Mouse (Mus musculus) frontal cortex, postnatal 14 days (tissue): Measurements from ENCODE around the gene Smndc1.

Source experiments
- DNase-seq, 2 experiments: peaks; one replicate each; pipeline ENCODE4 v3.0.0; 2022; ENCODE audit warnings: low spot score in 2 of 2

The Smndc1 gene

DNA sequence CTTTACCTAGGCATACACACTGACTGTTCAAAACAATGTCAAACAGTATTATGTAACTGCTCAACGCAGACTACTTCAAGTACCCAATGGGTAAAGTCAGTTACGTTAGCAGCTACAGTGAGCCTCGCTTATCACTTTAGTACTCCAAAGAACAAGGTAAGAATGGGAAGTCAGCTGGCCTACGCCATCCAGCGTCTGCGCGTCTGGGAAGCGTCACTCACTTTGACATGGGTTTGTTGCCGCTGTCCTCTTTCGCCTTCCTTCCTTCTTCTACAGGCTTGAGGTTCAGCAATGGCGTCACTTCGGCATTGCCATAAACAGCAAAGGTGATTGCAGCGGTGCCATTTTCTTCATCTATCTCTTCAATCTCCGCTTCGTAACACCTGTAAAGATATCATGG, 7.0 kb downstream of the Smndc1 start:
- DNase-seq = no peak

DNA sequence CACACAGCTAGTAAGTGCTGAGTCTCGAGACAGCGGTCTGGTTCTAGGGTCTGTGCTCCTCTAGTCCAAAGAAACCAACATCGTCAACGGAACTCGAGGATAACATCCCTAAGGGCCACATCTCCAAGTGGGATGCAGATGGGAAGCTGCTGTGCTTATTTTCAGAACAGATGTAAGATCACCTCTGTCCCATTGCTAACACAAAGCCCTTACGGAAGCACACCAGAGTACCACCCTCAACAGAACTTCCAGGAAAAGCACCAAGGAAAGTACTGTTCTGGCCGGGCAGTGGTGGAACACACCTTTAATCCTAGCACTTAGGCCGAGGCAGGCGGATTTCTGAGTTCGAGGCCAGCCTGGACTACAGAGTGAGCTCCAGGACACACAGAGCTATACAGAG, 12.0 kb downstream of the Smndc1 start:
- DNase-seq = no peak

DNA sequence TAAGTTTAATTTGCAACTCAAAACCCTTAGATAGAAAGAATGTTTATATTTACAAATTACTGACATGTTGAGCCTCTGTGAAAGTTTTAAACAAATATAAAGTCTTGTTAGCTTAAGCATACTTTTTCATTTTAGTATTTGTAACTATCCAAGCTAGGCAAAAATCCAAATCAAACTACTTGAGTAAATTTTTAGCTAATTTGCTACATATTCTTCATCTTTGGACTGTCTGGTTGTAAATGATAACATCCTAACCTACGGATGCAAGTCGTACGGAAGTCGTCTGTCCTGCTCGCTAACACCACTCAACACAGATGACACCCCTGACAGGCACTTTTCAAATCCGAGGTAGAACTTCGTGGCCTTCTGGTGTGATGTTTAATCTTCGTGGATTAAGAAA, 12.7 kb downstream of the Smndc1 start:
- no peak for DNase-seq

DNA sequence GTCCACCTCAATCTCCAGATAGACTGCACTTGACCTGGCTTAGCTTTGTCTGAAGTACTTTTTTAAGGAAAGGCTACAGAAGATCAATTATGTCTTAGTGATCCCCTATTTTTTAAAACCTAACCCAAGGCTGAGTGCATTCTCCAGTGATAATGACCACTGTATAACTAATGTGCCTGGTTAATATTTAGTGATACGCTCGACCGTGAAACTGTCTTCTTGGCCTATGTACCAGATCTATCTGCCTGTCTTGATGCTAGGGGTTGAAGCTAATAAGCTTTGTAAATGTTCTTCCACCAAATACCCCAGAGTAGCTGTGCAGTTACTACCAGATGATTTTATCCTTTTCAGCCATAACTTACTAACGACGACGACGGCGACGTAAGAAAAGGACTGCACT, 14.6 kb downstream of the Smndc1 start:
- no peak for DNase-seq

DNA sequence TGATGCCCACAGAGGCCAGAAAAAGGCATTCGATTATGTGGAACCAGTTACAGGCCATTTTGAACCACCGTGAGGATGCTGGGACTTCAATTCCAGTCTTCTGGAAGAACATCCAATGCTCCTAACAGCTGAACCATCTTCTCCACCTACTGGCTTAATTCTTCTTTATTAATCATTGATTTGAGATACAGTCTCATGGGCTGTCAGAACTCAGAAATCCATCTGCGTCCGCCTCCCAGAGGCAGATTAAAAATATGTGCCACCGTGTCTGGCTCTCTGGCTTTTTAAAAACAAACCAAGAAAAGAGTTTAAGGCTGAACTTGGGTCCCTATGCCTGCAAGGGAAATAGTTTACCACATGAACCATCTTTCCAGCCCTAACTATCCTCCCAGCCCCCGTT, 15.1 kb downstream of the Smndc1 start:
- no peak for DNase-seq

DNA sequence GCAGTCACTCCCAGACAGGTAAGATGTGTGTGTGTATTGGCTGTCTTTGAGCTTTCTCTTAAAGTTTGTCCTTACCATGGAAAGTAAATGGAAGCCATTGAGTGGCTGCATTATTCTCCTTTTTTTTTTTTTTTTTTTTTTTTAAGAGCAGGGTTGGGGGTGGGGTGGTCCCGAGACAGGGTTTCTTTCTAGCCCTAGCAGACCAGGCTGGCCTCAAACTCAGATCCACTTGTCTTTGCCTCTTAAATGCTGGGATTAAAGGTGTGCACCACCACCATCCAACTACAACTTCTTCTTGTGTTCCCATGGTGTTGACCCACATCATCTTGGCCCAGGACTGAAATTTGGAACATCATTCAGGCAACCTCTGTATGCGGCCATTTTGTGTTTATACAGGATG, 16.8 kb downstream of the Smndc1 start:
- DNase-seq = no peak

DNA sequence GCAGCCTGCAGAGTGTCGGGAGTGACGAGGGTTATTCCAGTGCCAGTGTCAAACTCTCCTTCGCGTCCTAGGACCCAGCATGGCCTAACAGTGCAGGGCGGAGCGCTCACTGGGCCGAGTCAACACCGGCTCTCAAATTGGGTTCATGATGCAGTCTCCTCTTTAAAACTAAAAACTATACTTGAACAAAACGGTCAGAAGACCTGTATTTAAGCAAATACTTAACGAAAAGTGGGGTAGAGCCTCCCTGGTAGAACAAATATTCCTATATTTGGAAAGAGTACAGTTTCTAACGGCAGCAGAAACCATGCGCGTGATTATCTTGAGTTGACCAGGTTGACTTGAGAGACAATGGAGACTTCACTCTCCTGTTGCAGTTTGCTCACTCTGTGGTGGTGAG, 18.7 kb downstream of the Smndc1 start, which contains the start of gene Gm10197:
TSS of gene Gm10197 (minus strand) at position 101 of the 400 bp plus-strand sequence.
- DNase-seq = no peak

DNA sequence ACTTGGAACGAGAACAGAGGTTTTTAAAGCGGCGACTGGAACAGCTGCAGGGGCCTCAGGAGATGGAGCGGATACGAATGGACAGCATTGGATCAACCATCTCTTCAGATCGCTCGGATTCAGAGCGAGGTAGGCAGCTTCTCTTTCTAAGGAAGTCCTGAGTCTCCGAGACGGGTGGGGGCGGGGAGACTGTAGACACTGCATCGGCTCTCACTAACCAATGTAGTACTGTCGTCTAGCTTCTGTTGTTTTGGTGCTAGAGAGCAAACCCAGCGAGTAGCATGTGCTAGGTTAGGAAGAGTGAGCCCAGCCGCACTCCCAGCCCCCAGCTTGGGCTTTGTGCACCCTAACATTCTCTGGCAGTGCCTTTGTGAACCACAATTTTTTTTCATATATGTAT, 20.1 kb downstream of the Smndc1 start:
- no peak for DNase-seq

DNA sequence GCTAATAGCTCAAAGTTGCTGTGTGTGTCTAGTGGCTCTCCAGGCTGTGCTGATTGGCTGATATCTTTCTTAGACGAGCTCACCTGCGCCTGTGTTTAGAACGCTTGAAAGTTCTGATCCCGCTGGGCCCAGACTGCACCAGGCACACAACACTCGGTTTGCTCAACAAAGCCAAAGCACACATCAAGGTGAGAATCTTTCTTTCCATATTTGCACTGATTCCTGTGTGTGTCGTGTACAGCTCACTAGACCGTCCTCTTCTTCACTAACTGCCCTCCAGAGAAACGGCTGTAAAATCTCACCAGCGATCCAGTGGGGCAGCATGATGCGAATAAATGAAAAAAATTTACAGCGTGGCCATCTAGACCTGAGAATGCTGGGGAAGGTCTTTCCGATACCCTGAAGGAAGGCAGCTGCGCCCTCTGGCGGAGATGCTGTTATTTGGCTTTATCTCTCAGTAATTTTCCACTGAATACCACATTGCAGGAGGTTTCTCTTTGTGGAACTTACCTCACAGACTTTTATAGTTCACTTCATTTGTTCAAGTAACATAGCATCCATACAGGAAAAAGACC, 20.8 kb downstream of the Smndc1 start:
- peak; percentile 61 to 82 for DNase-seq

DNA sequence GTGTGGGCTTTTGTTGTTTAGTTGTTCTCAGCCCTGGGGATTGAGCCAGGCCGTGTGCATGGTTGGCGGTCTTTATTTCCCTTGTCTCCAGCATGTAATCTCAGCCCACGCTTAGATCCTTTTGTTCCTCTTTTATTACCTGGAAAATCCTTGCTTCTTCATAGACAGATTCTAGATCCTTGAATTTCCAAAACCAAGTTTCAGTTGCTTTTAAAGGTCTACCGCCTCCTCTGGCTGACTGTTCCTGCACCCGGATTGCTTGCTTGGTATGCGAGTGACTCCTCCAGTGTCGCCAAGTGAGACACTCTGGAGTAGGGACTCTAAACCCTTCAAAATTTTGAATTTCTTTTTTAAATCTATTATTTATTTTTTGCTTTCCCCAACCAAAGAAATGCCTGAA, 23.5 kb downstream of the Smndc1 start:
- no peak for DNase-seq

DNA sequence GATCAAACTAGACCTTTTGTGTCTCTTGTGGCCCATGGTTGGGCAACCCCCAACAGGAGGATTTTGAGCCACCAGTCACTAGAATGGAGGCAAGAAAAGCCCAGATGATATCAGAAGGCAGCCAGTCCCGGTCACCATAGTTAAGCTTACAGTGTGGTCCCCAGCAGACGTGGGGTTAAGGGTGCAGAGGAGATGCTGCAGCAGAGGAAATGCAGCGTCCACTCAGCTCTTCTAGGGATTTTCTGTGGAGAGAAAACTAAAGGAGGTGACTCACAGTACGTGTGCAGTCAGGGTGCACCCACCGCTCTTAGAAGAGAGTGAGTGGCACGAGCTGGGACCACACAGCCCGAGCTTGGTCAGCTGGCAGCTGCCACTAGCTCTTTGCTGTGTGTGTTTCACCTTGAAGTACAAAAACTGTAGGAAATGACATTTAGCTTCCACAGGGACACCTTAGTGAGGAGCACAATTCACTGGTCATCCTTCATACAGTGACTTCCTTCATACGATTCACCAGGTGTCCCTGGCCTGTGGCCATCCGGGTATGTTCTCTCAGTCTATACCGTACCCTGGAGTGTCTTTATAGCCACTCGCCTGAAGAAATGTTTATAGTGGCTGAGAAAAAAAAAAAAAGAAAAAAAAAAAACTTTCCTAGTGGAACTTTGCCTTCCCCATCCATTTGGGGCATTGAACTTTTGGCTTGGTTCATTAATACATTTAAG, 24.2 kb downstream of the Smndc1 start:
- no peak for DNase-seq

DNA sequence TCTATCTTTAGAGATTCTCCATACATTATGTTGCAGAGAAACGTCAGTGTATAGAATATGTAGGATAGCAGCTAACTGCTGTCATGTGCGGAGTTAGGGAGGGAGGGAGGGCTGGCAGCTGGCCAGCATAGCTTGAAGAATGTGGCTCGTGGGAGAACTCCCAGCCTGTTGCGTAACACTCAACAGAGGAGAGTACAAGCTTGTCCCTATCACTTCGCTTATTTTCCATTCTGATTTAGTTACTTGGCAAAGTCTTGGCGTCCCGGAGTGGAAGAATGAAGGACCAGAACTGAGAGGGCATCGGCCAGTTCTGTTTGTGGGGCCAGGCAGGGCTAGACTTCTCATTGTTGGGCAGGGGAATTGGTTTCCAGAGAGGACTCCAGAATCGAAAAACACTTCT, 25.4 kb downstream of the Smndc1 start:
- DNase-seq = no peak

DNA sequence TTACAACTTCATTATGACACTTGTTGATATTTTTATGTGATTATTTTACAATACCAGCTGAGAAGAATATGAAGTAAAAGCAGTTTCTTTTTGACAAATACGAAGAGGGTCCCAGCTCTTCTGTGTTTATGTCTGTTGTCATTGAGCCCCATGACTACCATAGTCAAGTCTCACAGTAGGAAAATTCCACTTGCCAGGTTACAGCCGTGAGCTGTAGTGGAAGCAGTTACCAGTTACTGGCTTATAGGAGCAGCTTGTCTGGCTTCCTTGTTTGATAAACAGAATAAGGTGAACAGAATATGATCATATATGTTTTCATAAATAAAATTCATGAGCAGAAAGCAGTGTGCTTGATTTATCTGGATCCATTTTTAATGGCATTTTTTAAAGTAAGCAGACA, 25.8 kb downstream of the Smndc1 start:
- DNase-seq = no peak

DNA sequence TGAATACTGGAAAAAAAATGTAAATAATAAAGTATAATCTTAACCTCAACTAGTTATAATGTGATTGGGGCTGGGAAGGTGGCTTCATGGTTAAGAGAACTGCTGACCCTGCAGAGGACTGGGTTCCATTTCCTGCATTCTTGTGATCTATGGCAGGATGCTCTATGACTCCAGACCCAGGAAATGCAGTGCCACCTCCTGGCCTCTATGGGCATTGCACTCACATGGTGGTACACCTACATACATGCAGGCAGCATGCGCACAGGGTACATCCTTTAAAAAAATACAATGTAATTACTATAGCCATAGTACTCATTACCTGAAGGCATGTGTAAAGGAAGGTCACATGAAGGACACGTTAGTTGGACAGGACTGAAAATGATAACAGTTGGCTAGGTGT, 27.4 kb downstream of the Smndc1 start:
- no peak for DNase-seq

DNA sequence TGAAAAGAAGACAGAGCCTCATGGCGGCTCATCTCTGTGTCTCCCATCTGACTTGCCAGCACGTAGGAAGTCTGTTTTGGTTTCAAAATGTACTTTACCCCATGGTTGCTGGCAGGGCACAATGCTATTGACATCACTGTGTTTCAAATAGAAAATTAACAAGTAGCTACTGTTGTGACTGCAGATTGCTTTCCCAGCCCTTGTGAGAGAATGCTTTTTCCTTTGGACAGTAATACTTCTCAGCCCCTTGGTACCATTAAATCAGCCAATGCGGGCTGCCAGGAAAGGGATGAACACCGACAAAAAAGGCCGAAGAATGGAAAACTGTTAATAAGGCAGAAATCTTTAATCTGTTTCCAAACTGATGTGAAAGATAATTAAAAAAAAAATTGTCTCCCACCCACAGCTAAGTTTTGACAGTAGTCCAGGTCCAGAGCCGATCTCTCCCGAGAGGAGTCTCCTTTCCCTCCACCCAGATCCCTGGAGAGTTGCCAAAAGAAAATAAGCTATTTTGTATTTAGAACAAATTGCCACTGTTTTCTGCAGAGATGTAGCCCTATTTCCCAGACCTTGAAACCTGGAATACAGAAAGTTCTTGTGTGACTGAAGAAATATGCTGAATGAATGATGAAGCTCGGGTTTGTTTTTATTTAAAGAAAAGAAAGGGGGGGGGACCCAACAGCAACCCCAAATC, 30.0 kb downstream of the Smndc1 start:
- DNase-seq = no peak

DNA sequence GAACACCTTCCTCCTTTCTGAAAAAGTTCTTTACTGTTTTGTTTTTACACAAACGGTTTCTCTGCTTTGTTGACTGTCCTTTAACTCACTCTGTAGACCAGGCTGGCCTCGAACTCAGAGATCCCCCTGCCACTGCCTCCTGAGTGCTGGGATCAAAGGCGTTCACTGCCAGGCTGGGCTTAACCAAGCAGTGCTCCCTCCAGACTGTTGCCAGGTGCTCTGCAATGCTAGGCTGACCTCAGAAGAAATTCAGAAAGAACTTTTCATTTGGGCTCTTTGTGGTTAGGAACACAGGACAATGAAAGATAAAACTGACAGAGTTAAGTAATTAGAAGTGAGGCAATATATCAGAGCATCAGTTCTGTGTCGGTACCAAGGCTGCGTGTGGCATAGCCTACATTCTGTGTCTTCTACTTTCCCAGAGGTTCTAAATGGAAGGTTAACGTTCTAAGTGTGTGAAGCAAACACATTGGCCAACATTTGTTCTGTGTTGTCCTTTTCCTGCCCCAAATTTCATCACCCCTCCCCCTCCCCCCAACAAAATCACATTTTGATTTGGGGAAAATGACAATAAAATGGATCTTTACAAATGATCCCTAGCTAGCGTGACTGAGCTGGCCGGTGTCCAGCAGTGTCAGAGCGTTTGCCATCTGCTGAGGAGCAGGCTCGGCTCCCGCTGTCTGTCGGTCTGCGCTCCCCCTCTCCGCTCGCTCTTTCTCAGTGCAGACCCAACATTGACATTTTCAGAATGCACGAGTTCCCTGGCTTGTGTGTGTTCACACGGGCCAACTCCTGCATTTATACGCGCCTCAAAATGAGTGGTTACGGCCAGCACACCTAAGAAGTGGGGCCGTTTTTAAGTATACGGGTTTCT, 31.0 kb downstream of the Smndc1 start:
- peak in 1 of 2 experiments; percentile 47 for DNase-seq

DNA sequence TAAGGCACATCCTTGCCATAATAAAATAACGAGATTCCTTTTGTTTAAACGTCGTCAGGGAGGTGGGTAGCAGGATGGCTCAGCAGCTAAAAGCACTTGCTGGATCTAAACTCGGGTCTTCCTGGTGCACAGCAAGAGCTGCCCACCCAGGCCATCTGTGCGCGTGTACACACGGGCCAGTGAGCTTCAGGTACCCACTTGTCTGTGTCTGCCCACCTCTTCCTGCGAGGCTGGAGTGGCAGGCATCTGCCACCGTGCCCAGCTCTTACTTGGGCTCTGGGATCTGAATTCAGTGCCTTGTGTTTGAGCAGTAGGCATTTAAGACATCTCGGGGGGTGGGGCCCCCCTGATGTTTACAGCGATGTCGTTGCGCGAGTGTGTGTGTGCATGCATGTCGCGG, 35.3 kb downstream of the Smndc1 start:
- DNase-seq = no peak

DNA sequence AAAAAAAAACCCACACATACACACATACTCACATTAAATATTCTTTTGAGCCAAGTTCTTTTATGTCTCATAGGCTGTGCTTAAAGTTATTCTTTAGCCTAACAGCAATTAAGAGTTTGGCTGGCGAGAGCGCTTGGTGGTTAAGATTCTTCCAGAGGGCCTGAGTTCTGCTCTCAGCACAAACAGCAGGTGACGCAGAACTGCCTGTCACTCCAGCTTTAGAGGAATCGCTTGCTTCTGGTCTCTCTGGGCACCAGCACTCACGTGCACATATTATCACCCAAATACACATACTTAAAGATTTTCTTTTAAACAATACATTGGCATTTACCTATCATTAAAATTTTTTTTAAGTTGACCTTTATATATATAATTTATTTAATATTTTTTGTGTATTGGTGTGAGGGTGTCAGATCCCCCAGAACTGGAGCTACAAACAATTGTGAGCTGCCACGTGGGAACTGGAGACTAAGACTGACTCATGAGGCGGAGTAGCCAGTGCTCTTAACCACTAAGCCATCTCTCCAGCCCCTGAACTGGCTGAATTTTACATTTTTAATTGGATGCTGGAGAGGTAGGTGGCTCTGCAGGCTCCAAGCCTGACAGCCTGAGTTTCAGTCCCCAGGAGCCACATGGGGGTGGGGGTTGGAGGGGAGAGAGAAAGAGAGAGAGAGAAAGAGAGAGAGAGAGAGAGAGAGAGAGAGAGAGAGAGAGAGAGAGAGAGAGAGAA, 35.9 kb downstream of the Smndc1 start:
- DNase-seq = no peak

DNA sequence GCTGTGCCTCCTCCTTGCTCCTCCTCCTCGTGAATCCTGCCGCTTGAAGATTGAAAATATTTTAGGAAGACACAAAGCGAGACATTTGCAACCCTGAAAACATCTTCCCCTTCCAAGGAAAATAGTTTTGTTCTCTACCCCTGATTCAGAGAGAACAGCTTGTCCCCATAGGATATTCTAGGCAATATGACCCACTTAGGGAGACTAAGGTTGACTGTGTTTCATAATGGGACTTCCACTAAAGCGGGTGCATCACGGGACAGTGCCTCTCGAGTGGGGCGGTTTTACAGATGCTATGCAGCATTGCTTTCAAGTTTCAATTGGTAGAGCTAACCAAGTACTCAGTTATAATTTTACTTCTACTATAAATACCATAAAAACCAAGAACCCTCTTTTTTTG, 36.5 kb downstream of the Smndc1 start:
- DNase-seq = no peak

DNA sequence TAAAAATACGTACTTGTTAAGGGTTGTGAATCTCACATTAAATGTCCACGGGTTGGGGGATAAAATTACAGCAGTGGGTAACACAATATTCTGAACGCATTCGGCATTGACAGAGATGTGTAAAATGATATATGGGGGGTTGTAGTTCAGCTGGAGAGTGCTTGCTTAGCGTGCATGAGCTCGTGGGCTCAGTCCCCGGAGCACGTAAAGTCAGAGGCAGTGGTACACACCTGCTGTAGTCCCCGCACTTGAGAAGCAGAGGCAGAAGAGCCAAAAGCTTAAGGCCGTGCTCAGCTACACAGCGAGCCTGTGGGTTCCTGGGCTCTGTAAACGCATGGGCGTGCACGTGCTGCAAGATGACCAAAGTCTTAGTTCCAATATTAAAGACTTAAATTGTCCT, 44.6 kb downstream of the Smndc1 start:
- DNase-seq = no peak

DNA sequence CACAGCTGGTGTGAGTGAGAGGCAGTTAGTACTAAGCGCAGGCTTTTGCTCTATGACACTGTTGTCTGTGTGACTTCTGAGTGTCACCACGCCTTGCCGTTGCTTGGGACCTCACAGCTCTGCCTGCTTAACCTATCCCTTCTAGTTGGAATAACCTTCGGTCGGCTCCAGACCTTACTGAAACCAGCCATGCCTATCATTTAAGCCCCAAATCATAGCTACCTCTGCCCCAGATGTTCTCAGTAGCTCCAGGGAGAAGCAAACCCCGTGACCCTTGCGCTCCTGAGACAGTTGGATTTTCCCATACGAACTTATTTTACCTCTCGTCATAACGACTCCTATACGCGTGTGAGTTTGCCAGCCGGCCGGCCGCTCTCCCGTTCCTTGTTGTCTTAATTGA, 46.3 kb downstream of the Smndc1 start:
- no peak for DNase-seq
